Mouse (Mus musculus) stomach, postnatal 0 days (tissue): ENCODE measurements around the gene 4930503B20Rik. TPM values are rescaled to one million over a fixed set of nuclear protein-coding genes. Genes with fewer than 3 reads are reported as not detected.

Experiments used
- ATAC-seq: fragments of 200-750 bp; cut with Nextera tagmentation; 2 replicates; pipeline ENCODE4 v1.8.0; 2017; ENCODE audit not compliant: low FRiP score, low TSS enrichment
- DNase-seq: peaks from one replicate; pipeline ENCODE4 v3.0.0-alpha.2; 2016; ENCODE audit warnings: low spot score
- H3K27ac ChIP-seq: fragments of 300-500 bp; sonication (generic); replicated peaks from 2 replicates; pipeline ENCODE4 v1.5.1; 2014; ENCODE audit warnings: mild to moderate bottlenecking, control low read depth
- H3K27me3 ChIP-seq: fragments of 300-500 bp; sonication (generic); 2 replicates; pipeline ENCODE4 v1.6.1; 2014; ENCODE audit warnings: low read length; ENCODE audit not compliant: control insufficient read depth, insufficient read depth
- H3K36me3 ChIP-seq: fragments of 300-500 bp; sonication (generic); 2 replicates; pipeline ENCODE4 v1.6.1; 2014; ENCODE audit warnings: low read length, mixed read lengths; ENCODE audit not compliant: control insufficient read depth, insufficient read depth
- H3K4me1 ChIP-seq: fragments of 300-500 bp; sonication (generic); replicated peaks from 2 replicates; pipeline ENCODE4 v1.6.1; 2014; ENCODE audit warnings: antibody characterized with exemption; ENCODE audit not compliant: control insufficient read depth, insufficient read depth
- H3K4me2 ChIP-seq: fragments of 300-500 bp; sonication (generic); replicated peaks from 2 replicates; pipeline ENCODE4 v1.6.1; 2014; ENCODE audit warnings: low read depth, mild to moderate bottlenecking, control low read depth, moderate library complexity
- H3K4me3 ChIP-seq: fragments of 300-500 bp; sonication (generic); 2 replicates; pipeline ENCODE4 v1.5.1; 2014; ENCODE audit warnings: low read depth, low read length, control low read depth
- H3K9ac ChIP-seq: fragments of 300-500 bp; sonication (generic); 2 replicates; pipeline ENCODE4 v1.6.1; 2014; ENCODE audit warnings: mild to moderate bottlenecking, low read length, control low read depth, mixed read lengths
- H3K9me3 ChIP-seq: fragments of 300-500 bp; sonication (generic); 2 replicates; pipeline ENCODE4 v1.6.1; 2016; ENCODE audit warnings: low read length; ENCODE audit not compliant: control insufficient read depth
- CTCF ChIP-seq: IDR thresholded peaks from 2 replicates; pipeline ENCODE4 v1.5.1; 2016; ENCODE audit warnings: antibody characterized with exemption, low read depth, mild to moderate bottlenecking, moderate library complexity
- EP300 ChIP-seq: optimal IDR thresholded peaks from 2 replicates; pipeline ENCODE3; 2016; ENCODE audit warnings: antibody characterized with exemption
- WGBS: fragments of 180-500 bp; shearing (Covaris S2); extraction: QIAGEN DNeasy Blood & Tissue Kit; methylation state at CpG from one replicate; pipeline ENCODE4 v1.1.7; 2014; 5-methylcytosine and 5-hydroxymethylcytosine counted together
- polyA plus RNA-seq: library from polyadenylated mRNA; unstranded; fragments of >200 nt; fragmentation: Nextera tagmentation; extraction: Ambion mirVana; gene quantifications from 2 replicates; pipeline ENCODE4 v1.2.1, GENCODE M21; 2015

Gene 4930503B20Rik
- polyA plus RNA-seq, 1 experiment from 2014 or later = not detected

DNA sequence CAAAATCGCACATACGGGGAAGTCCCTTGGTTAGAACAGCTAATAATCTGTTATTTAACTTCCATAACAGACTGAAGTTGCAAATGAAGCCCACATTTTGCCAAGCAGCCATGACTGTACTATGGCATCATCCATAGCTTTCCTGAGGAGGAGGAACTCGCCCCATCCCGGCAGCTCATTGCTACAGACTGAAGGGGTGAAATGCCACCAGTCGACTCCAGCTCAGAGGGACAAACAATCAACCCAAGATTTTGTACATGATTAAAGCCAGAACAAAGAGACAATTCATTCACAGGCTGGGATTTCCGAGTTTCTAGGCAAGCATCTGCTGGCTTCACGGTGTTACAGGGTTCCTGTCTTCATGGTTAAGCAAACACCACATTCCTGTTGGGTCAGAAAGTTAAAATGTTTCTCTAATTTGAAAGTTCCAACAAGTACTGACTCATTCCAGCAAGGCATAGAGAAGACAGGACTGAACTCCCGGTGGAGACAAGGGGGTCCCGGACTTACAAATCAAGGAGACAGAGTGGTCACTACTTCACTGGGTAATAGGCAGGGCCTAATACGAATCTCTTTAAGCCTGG, 1.7 kb downstream of the 4930503B20Rik start:
- Histone ChIP-seq H3K4me3 (no peak overlapping the region), H3K9me3 (no peaks in the 10 kb centered on the region), H3K36me3 (no peaks in the 10 kb centered on the region), H3K4me1 (no peaks in the 10 kb centered on the region), H3K9ac (no peak overlapping the region), H3K27me3 (no peaks in the 10 kb centered on the region), H3K27ac (no peak overlapping the region), H3K4me2 (no peak overlapping the region)
- ATAC-seq (no peak), DNase-seq (no peak)
- TF ChIP-seq CTCF (no peak), EP300 (no peak)
- WGBS = 59% methylated on average over 10 of the region's 10 CpGs

GRCm38 (mm10) chr3:146641818-146642427, 9.2 kb downstream of the 4930503B20Rik start:
- no peaks in the 10 kb centered on the region for H3K27me3 ChIP-seq
- H3K9me3 ChIP-seq = no peaks in the 10 kb centered on the region
- H3K27ac ChIP-seq = no peak overlapping the region
- ATAC-seq = no peak
- H3K4me2 ChIP-seq = no peak overlapping the region
- no peak for TF ChIP-seq CTCF
- TF ChIP-seq EP300 = no peak
- no peak for DNase-seq
- WGBS = 42% methylated on average over 4 of the region's 4 CpGs
- H3K9ac ChIP-seq = no peak overlapping the region
- H3K4me1 ChIP-seq = no peaks in the 10 kb centered on the region
- H3K36me3 ChIP-seq = no peaks in the 10 kb centered on the region
- no peak overlapping the region for H3K4me3 ChIP-seq

DNA sequence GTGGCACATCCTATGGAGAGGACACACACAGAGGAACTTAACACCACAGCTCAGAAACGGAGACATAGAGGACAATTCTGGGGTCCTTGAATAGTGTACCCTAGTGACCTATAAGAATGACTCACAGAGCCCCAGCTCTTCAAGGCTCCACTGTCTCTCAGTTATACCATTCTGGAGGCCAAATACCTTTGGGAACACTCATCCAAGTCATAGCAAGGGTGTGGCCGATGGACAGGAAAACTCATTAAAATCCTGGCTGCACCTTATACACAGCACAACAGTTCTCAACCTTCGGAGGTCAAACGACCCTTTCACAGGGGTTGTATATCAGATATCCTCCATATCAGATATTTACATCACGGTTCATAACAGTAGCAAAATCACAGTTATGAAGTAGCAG, 18.6 kb downstream of the 4930503B20Rik start:
- no peak for ATAC-seq
- no peaks in the 10 kb centered on the region for H3K27me3 ChIP-seq
- TF ChIP-seq CTCF = no peak
- no peak for TF ChIP-seq EP300
- no peaks in the 10 kb centered on the region for H3K9me3 ChIP-seq
- H3K4me3 ChIP-seq = no peak overlapping the region
- no peak overlapping the region for H3K9ac ChIP-seq
- H3K27ac ChIP-seq = no peak overlapping the region
- no peaks in the 10 kb centered on the region for H3K4me1 ChIP-seq
- H3K4me2 ChIP-seq = no peak overlapping the region
- 76% methylated on average over 5 of the region's 5 CpGs for WGBS
- H3K36me3 ChIP-seq = no peaks in the 10 kb centered on the region
- DNase-seq = no peak

DNA sequence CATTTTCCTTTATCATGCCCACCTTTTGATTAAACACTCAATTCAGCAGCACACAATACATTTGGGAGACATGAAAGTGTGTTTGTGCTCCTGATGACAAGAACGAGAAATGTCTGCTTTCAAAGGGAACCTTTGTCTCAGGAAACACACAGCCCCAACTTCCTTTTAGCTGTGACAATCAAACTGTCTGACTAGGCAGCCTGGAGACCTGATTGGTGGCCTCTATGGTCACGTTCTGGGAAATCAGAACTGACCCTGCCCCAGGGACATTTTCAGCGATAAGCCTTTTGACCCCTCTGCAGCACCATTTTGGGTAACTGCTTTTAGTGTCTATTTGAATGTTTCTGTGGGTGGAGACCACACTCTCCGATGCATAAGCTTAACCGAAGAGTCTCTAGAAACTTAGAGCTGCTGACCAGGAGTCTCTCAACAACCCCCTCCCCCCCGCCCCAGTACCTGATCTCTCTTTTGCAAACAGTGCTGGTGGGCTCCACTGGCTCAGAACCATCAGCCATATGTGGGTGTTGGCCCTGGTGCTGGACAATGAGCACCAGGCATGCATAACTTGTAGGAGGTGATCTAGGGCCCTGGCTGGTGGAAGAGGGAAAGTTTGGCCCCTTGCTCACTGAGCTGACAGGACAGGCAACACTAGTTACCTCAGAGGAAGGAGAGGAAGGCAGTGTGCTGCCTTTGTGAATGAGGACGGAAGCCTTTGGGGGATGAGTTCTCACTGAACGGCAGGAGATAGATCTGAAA, 22.7 kb downstream of the 4930503B20Rik start:
- Histone ChIP-seq H3K9ac (no peak overlapping the region), H3K27me3 (no peaks in the 10 kb centered on the region), H3K4me2 (no peak overlapping the region), H3K27ac (no peak overlapping the region), H3K4me3 (no peak overlapping the region), H3K9me3 (no peaks in the 10 kb centered on the region), H3K36me3 (no peaks in the 10 kb centered on the region), H3K4me1 (no peaks in the 10 kb centered on the region)
- ATAC-seq (no peak), DNase-seq (no peak)
- no peak for TF ChIP-seq EP300
- TF ChIP-seq CTCF = no peak
- 71% methylated on average over 8 of the region's 8 CpGs for WGBS

- H3K36me3 ChIP-seq = no peaks in the 10 kb centered on the region
- H3K9me3 ChIP-seq = no peaks in the 10 kb centered on the region
- H3K4me2 ChIP-seq = no peak overlapping the region
- no peaks in the 10 kb centered on the region for H3K27me3 ChIP-seq
- no peak for DNase-seq
- WGBS = 86% methylated on average over 4 of the region's 4 CpGs
- H3K4me1 ChIP-seq = no peaks in the 10 kb centered on the region
- TF ChIP-seq EP300 (no peak), CTCF (no peak)
- H3K27ac ChIP-seq = no peak overlapping the region
- no peak overlapping the region for H3K4me3 ChIP-seq
- no peak for ATAC-seq
- no peak overlapping the region for H3K9ac ChIP-seq
These were observed 25.4 kb downstream of the 4930503B20Rik start for GRCm38 (mm10) chr3:146625766-146626165.

DNA sequence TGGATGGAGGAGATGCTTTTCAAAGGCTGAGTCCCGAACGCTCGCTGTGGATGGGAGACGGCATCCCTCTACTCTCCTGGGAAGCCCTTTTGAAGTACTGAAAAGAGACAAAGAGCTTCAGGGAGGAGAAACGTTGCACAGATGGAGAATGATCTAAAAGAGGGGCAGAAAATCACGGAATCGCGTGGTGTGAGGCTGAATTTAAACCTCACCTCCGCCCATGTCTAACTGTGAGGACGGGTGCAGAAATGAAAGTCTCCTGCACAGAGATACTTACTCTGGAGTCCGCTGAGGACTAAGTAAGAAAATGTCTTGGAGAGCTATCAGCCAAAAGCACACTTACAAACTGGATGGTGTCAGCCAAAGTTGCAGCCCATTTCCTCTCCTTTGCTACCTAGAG, 29.2 kb downstream of the 4930503B20Rik start:
- H3K9me3 ChIP-seq = no peaks in the 10 kb centered on the region
- ATAC-seq = no peak
- no peaks in the 10 kb centered on the region for H3K36me3 ChIP-seq
- H3K27me3 ChIP-seq = no peaks in the 10 kb centered on the region
- H3K4me2 ChIP-seq = no peak overlapping the region
- WGBS = 83% methylated on average over 11 of the region's 11 CpGs
- H3K9ac ChIP-seq = no peak overlapping the region
- no peak for DNase-seq
- H3K27ac ChIP-seq = no peak overlapping the region
- no peaks in the 10 kb centered on the region for H3K4me1 ChIP-seq
- no peak for TF ChIP-seq EP300
- TF ChIP-seq CTCF = no peak
- no peak overlapping the region for H3K4me3 ChIP-seq
